Mouse (Mus musculus) left cerebral cortex, adult 2 months (tissue): ENCODE results near the gene Mbip. TPM values are rescaled to one million over a fixed set of nuclear protein-coding genes. Genes with fewer than 3 reads are reported as not detected.
A peak's percentile ranks its signal among the peaks of the same experiment; 100 is the strongest.

Experiments used
- DNase-seq, 2 experiments: peaks; one replicate each; pipeline ENCODE4 v3.0.0; 2021 to 2022; ENCODE audit warnings: low spot score in 2 of 2, mixed read lengths in 1 of 2; ENCODE audit errors: extremely low spot score in 1 of 2
- H3K27ac ChIP-seq: fragments of 200-600 bp; 2 replicates; pipeline ENCODE4 v1.8.1; 2022
- H3K4me3 ChIP-seq: fragments of 200-600 bp; 2 replicates; pipeline ENCODE4 v1.8.1; 2022
- CTCF ChIP-seq: fragments of 200-600 bp; IDR thresholded peaks from 2 replicates; pipeline ENCODE4 v1.8.1; 2022; ENCODE audit warnings: antibody characterized with exemption, mild to moderate bottlenecking, moderate library complexity
- intact Hi-C: fragments of 180-260 bp; cut with DNase I; formaldehyde crosslinking; loops from one replicate; pipeline ENCODE4 v1.15.1; 2025
- long read RNA-seq, 2 experiments: library from polyadenylated mRNA; stranded (forward); transcript quantifications; one replicate each; pipeline ENCODE4 v2.0.0; 2021; ENCODE audit warnings: borderline mapping rate in 2 of 2
- total RNA-seq, 2 experiments: library from RNA; stranded (reverse); gene quantifications; 2 replicates each; pipeline ENCODE4 v1.2.3; 2021

Mbip gene
- total RNA-seq = 10 to 100 TPM; 23.7 to 26.8 TPM
- long read RNA-seq, experiment 1, partial matches to known transcripts = 1 of 15 reads
- long read RNA-seq, experiment 1, other reads (novel, unspliced or antisense) = 11 of 15 reads
- long read RNA-seq, experiment 2, partial matches to known transcripts = 4 of 23 reads
- long read RNA-seq, experiment 2, other reads (novel, unspliced or antisense) = 18 of 23 reads

DNA sequence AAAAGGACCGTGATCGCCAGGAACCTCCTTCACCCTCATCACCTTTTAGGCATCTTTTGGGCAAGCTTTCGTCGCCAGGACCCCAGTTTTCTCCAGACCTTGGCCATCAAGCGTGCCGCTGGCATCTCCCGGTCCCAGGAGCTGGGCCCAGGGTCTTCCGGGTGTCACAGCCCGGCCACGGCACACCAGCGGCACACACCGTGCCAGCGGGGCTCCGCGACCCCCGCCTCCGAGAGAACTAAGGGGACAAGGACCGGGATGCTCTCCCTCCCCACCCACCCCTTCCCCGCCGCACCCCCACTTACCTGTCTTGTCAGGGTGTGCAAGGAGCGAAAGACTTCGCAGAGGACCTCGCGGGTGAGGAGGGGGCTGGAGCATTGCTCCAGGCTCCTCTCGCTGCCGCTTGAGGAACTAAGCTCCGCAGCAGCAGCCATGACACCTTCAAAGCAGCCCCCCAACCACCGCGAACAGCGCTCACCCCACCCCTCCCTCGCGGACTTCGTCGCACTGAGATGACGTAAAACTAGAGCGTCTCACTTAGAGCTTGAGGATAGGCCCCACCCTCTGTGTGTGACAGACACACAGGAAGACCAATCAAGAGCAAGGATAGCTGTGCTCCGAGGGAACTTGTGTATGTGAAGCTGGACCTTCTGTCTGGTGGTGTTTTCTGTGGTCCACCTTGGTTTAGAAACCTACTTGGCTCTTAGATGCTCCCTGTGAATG lies at the start of gene Mbip:
Gene Mbip (minus strand): TSS at position 528 of the 723 bp plus-strand sequence.
- peak within 1 kb of the TSS; percentile 90 for H3K4me3 ChIP-seq
- intact Hi-C loops = no loop called here
- H3K27ac ChIP-seq = peak within 1 kb of the TSS; percentile 78
- no peak for TF ChIP-seq CTCF
- peak; percentile 95 to 98 for DNase-seq

DNA sequence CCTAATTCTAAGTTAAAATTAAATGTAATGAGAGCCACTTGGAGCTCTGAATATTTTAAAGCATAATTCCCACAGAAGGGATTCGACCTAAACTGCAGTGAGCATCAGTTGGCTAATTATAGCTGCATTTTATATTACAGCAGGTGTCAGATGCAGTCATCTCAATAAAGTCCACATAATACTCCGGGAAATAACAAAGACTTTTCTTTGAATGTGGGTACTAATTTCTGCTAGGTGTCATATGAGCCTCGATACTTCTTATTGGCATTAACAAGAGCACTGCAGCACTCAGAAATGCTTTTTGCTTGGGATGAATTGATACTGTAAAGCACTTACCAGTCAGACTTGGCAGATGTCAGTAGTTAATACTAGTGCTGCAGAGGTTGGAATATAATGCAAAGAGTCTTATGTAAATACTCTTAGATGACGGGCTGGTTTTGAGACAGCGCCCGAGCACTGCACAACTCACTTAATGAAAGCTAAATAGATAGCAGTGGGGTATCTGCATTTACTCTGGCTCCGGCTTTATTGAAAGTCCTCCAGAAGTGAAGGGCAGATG lies 42.0 kb upstream of the Mbip start:
- DNase-seq = no peak
- intact Hi-C loops = no loop called here
- Histone ChIP-seq H3K4me3 (no peak overlapping the region), H3K27ac (no peak overlapping the region)
- no peak for TF ChIP-seq CTCF

DNA sequence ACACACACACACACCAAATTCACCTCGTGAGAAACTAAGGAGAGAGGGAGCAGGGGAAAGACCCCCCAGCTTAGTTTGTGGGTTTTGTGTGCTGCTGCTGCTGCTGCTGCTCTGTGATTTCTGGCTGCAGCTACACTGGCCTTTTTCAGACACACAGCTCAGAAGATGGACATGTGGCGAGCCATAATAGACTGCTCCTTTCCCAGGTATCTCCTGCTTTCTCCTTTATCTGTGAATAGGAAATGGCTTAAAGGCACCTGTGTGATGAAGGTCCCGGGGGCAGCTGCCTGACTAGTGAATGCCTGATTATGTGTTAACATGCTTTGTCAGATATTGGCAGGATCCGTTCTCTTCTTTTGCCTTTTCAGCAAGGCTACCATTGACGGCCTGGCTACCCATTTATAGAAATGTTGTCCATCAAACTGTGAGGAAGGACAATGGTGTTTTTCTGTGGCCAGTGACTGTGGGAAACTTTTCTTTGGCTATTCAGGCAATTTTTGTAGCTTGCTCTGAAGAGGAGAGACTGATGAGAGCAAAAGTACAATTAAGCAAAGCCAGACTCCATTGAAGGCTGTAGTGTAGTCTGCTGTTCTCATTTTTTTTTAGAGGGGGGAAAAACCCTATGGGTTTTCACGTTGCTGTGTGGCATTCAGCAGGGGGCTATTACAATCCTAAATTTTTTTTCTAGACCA lies 41.4 kb upstream of the Mbip start:
- no peak overlapping the region for H3K27ac ChIP-seq
- no peak for TF ChIP-seq CTCF
- H3K4me3 ChIP-seq = no peak overlapping the region
- intact Hi-C loops = no loop called here
- no peak for DNase-seq

DNA sequence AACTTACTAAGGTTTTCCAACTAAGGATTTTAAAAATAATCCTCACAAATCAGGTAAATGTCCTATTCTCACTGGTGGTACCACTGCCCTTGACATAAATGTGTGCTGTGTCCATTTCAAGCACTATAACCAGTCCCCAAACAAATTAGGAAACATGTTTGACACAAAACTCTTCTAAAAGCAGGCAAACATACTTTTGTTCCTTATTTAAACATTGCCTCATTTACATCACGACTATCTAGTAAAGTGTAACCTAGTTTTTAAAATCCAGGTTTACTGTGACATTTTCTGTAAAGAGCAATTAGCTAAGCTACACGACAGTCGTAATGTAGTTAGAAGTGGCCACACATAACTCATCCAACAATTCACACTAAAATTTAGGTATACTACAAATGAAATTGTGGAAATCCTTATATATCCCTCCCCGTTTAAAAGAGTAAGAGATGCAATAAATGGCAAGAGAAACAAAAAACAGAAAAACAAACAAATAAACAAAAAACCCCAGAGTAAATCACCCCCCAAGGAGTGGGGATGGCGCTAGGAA lies 851 bp downstream of the Mbip start:
- peak overlapping the region; percentile 78 for H3K27ac ChIP-seq
- peak overlapping the region; percentile 90 for H3K4me3 ChIP-seq
- no peak for TF ChIP-seq CTCF
- DNase-seq = no peak
- intact Hi-C loops = no loop called here

DNA sequence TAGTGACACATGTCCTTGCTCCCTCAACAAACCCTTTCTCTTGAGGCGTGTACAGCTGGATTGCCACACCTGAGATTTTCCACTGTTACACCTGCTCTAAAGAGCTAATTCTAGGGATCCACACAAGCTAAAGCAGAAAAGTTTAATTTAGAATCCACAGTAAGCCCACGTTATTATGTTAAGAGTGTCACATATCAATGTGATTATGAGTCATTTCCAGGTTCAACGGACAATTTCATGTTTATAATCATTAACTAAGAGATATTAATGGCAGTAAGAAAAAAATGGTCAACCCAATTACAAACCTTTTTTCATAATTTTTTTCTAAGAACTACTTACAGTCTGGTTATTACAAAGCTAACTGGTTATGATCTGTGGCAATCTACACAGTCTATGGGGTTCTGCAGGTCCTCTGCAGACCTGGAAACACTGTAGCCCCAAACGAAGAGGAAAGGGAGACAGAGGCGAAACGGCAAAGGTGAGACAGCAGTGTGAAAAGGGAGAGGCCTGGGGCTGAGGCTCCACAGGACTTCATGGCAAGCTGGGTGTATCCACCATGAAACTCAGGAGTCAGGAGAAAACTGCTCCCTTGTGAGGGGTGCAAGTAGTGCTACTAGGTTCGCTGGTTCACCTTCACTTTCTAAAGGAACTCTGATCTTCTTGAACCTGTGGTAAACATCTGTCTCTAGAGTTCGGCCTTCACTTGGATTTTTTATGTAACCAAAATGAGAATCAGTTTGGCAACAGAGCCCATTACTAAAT lies 6.2 kb downstream of the Mbip start:
- DNase-seq = no peak
- intact Hi-C loops = no loop called here
- no peak for TF ChIP-seq CTCF
- H3K27ac ChIP-seq = no peak overlapping the region
- H3K4me3 ChIP-seq = no peak overlapping the region

DNA sequence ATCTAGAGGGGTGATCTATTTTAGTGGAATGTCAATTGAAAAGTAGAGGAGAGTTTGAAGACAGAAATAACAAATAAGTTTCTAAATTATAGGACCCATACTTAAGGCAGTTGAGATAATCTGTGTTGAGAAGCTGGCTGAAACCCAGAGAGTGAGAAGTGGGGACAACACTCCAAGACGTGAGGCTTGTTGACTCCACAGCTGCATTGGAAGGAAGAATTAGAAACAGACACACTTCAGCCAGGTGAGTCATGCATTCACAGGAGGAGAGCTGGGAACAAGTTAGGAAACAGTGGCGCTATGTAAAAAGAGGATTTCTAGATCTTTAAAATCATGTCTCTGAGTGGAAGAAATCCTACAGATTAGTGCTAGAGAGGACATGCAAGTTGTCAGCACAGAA lies 12.2 kb downstream of the Mbip start:
- intact Hi-C loops = no loop called here
- Histone ChIP-seq H3K27ac (no peak overlapping the region), H3K4me3 (no peak overlapping the region)
- no peak for DNase-seq
- TF ChIP-seq CTCF = no peak

DNA sequence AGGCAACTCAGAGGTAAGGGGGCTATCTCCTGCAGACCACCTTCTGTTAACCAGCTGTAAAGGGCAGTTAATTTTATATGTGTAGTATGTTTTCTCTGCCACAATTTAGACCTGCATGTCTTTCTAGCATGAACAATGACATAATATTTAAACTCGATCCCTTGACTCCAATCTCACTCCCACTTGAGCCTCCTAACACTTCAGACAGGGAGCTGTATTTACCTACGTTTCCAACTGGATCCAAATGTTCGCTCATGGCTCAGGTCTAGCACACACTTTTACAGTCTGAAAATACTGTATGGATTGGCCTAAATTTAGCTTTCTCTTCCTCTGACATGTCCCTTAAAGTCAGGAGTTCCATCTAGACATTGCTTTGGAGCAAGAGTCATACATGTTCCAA lies 13.2 kb downstream of the Mbip start:
- Histone ChIP-seq H3K27ac (no peak overlapping the region), H3K4me3 (no peak overlapping the region)
- intact Hi-C loops = no loop called here
- TF ChIP-seq CTCF = no peak
- DNase-seq = no peak

DNA sequence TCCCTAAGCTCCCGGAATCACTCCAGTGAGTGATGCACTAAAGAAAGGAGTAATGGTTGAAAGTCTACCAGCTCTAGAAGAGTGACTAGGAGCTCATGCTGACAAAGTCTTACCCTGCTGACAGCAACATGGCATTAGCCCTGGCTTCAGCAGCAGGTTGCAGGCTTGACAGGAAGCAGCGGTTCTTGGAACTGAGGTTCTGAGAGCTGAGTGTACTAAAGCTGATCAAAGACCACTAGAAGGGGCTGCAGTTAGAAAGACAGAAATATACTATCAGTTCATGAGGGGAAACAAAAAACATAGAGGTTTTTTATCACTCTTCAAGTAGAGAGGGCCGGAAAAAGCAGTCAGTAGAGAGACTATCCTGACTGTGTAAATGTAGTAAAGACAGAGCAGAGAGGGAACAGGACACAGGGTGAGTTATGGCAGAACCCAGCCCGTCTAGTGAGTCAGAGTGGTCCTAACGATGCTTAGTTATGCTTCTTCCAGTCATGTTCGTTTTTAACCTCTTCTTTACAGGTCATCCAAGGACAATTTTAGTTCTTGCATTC lies 18.2 kb downstream of the Mbip start:
- no peak for DNase-seq
- no peak for TF ChIP-seq CTCF
- Histone ChIP-seq H3K4me3 (no peak overlapping the region), H3K27ac (no peak overlapping the region)
- intact Hi-C loops = no loop called here

DNA sequence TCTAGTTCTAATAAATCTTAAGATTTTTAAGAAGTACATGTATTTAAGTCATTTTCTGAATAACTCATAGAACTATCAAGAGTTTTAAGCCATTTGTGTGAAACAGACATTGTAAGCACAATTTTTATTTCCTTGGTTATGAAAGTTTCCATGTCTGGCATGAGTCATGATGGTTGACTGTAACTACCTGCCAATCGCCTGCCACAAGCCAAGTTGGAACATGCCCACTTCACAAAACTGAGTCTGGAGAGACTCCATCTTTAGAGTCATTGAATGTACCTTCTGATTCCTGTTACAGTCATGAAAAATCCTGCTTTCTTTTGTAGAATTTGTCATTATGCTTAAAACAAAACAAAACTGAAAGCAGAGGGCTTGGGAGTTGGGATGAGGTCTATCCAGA lies 19.8 kb downstream of the Mbip start:
- TF ChIP-seq CTCF = no peak
- intact Hi-C loops = no loop called here
- Histone ChIP-seq H3K4me3 (no peak overlapping the region), H3K27ac (no peak overlapping the region)
- DNase-seq = no peak

DNA sequence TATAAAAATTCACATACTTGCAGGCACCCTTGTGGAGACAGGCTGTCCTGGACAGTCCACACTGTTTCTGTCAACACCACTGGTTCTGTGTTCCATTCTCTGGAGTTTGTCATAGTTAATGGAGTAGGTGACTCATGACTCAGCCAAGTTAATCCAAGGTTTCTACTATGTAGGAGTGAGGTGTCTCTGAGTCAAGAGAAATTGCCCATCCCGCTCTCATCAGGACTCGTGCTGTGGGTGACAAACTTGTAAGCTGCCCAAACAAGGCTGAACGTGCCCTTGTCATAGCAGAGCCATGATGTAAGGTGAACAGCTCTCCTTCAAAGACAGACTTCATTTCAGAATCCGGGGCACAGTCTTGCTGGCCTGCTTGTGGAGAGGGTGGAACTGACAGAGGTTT lies 26.8 kb downstream of the Mbip start:
- no peak for TF ChIP-seq CTCF
- intact Hi-C loops = no loop called here
- H3K4me3 ChIP-seq = no peak overlapping the region
- no peak for DNase-seq
- H3K27ac ChIP-seq = no peak overlapping the region

DNA sequence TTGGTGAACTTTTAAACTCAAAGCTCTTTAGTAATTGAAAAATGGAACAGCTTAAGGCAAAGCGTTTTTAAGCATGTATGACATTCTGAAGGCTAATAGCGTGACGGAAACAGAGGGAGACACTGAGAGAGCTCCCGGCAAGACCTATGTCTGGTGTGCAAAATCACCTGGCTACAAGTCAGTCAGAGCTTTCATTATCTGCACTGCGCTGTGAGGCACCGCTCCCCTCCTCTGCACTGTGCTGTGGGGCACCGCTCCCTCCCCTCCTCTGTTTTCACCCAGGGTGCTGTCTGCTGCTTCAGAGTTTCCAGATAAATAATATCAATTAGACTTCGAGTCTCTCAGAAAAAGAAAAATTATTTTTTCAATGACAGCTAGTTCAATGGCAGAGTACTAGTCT lies 27.6 kb downstream of the Mbip start:
- intact Hi-C loops = no loop called here
- Histone ChIP-seq H3K27ac (no peak overlapping the region), H3K4me3 (no peak overlapping the region)
- DNase-seq = no peak
- no peak for TF ChIP-seq CTCF
